Mouse (Mus musculus) forebrain, embryonic 12.5 days (tissue): Measurements from ENCODE around the gene Tbx3. TPM values are rescaled to one million over a fixed set of nuclear protein-coding genes. Genes with fewer than 3 reads are reported as not detected.

Source experiments
- polyA plus RNA-seq: library from polyadenylated mRNA; unstranded; fragments of >200 nt; fragmentation: Nextera tagmentation; extraction: Ambion mirVana; gene quantifications from 2 replicates; pipeline ENCODE4 v1.2.1, GENCODE M21; 2016

The Tbx3 gene
- polyA plus RNA-seq, 1 experiment from 2014 or later, result 2.3 TPM

Other genes starting within 250 kb of the Tbx3 start
- 0.08 and 0.11 TPM in 2 replicates for gene Tbx5, start 162.0 kb downstream of the Tbx3 start, polyA plus RNA-seq